Mouse (Mus musculus): ENCODE measurements at regions not wholly inside any gene's neighbourhood (a gene's known extent, or its start where the extent isn't known, plus 50 kb on each side); places are given as distances from the start of the nearest gene placed in this dataset.

- no peak for TF ChIP-seq CTCF (IDR thresholded peaks at IDR 0.05)
- TF ChIP-seq EP300 (IDR thresholded peaks at IDR 0.05) = no peak
Measured at GRCm38 (mm10) chr16:55469703-55470102, 171.9 kb upstream of the Zpld1 start.
